Mouse (Mus musculus) limb, embryonic 10.5 days (tissue): ENCODE data around the gene Renbp. TPM values are rescaled to one million over a fixed set of nuclear protein-coding genes. Genes with fewer than 3 reads are reported as not detected.

Source experiments
- DNase-seq: peaks from one replicate; pipeline ENCODE4 v3.0.0-alpha.2; 2017; ENCODE audit warnings: low spot score
- H3K27ac ChIP-seq: fragments of 300-500 bp; sonication (generic); 2 replicates; pipeline ENCODE4 v1.5.1; 2016; ENCODE audit warnings: mild to moderate bottlenecking
- H3K27me3 ChIP-seq: fragments of 300-500 bp; sonication (generic); 2 replicates; pipeline ENCODE4 v1.6.1; 2016; ENCODE audit warnings: low read depth, mild to moderate bottlenecking; ENCODE audit not compliant: poor library complexity, severe bottlenecking
- H3K36me3 ChIP-seq: fragments of 300-500 bp; sonication (generic); 2 replicates; pipeline ENCODE4 v1.6.1; 2016; ENCODE audit warnings: mild to moderate bottlenecking, moderate library complexity
- H3K4me1 ChIP-seq: fragments of 300-500 bp; sonication (generic); 2 replicates; pipeline ENCODE4 v1.6.1; 2016
- H3K4me3 ChIP-seq: fragments of 300-500 bp; sonication (generic); 2 replicates; pipeline ENCODE4 v1.5.1; 2016; ENCODE audit warnings: mild to moderate bottlenecking, moderate library complexity
- H3K9me3 ChIP-seq: fragments of 300-500 bp; sonication (generic); replicated peaks from 2 replicates; pipeline ENCODE4 v1.6.1; 2016; ENCODE audit warnings: mild to moderate bottlenecking
- WGBS: fragments of 180-500 bp; shearing (Covaris S2); methylation state at CpG from one replicate; pipeline ENCODE4 v1.1.7; 2016; 5-methylcytosine and 5-hydroxymethylcytosine counted together
- polyA plus RNA-seq: library from polyadenylated mRNA; unstranded; fragments of >200 nt; fragmentation: Nextera tagmentation; extraction: Ambion mirVana; gene quantifications from 2 replicates; pipeline ENCODE4 v1.2.1, GENCODE M21; 2016

Renbp gene
- polyA plus RNA-seq: 11.2 and 13.7 TPM in 2 replicates

- DNase-seq: peak; percentile 41
- WGBS: 36% methylated on average over 17 of the region's 17 CpGs
- H3K9me3 ChIP-seq: no peaks in the 10 kb centered on the region
- peaks cover 14% of the 10 kb centered on the region; the same call in 1 of the 2 replicates for H3K27me3 ChIP-seq
- H3K36me3 ChIP-seq: no peaks in the 10 kb centered on the region
- H3K4me1 ChIP-seq: no peaks in the 10 kb centered on the region
- H3K4me3 ChIP-seq: peak within 1 kb of the TSS; percentile 31
- no peak within 1 kb of the TSS for H3K27ac ChIP-seq
Observed at GRCm38 (mm10) chrX:73930402-73931062, at the start of gene Renbp. Gene Renbp (minus strand): TSS chrX:73930850.

- no peaks in the 10 kb centered on the region for H3K9me3 ChIP-seq
- no peak for DNase-seq
- peaks cover 34% of the 10 kb centered on the region; the same call in 1 of the 2 replicates for H3K27me3 ChIP-seq
- no peak overlapping the region for H3K4me3 ChIP-seq
- no peak overlapping the region for H3K27ac ChIP-seq
- no peaks in the 10 kb centered on the region for H3K4me1 ChIP-seq
- H3K36me3 ChIP-seq: no peaks in the 10 kb centered on the region
- 78% methylated on average over 1 of the region's 1 CpGs for WGBS
Observed at GRCm38 (mm10) chrX:73977783-73978182, 47.1 kb upstream of the Renbp start.

GRCm38 (mm10) chrX:73976283-73976682 is 45.6 kb upstream of the Renbp start:
- H3K36me3 ChIP-seq: no peaks in the 10 kb centered on the region
- no peak overlapping the region for H3K4me3 ChIP-seq

GRCm38 (mm10) chrX:73972774-73973173 is 42.1 kb upstream of the Renbp start:
- no peak overlapping the region for H3K27ac ChIP-seq
- WGBS: 84% methylated on average over 4 of the region's 4 CpGs
- no peaks in the 10 kb centered on the region for H3K9me3 ChIP-seq
- peaks cover 34% of the 10 kb centered on the region for H3K27me3 ChIP-seq
- no peak overlapping the region for H3K4me3 ChIP-seq
- H3K4me1 ChIP-seq: no peaks in the 10 kb centered on the region
- DNase-seq: no peak
- H3K36me3 ChIP-seq: no peaks in the 10 kb centered on the region

More at GRCm38 (mm10) chrX:73976283-73976682, 45.6 kb upstream of the Renbp start:
- WGBS: 89% methylated on average over 2 of the region's 2 CpGs
- no peak for DNase-seq
- Histone ChIP-seq H3K27me3 (peaks cover 34% of the 10 kb centered on the region; the same call in 1 of the 2 replicates), H3K27ac (no peak overlapping the region), H3K9me3 (no peaks in the 10 kb centered on the region), H3K4me1 (no peaks in the 10 kb centered on the region)

- no peak overlapping the region for H3K27ac ChIP-seq
- no peaks in the 10 kb centered on the region for H3K9me3 ChIP-seq
- peaks cover 50% of the 10 kb centered on the region for H3K27me3 ChIP-seq
- H3K36me3 ChIP-seq: no peaks in the 10 kb centered on the region
- no peak for DNase-seq
- H3K4me3 ChIP-seq: no peak overlapping the region
- no peaks in the 10 kb centered on the region for H3K4me1 ChIP-seq
Observed at GRCm38 (mm10) chrX:73970781-73971180, 40.1 kb upstream of the Renbp start.

- Histone ChIP-seq H3K9me3 (no peaks in the 10 kb centered on the region), H3K4me3 (no peak overlapping the region), H3K27ac (no peak overlapping the region), H3K36me3 (no peaks in the 10 kb centered on the region), H3K4me1 (no peaks in the 10 kb centered on the region), H3K27me3 (peaks cover 54% of the 10 kb centered on the region)
- no peak for DNase-seq
- 85% methylated on average over 2 of the region's 2 CpGs for WGBS
Observed at GRCm38 (mm10) chrX:73969729-73970128, 39.1 kb upstream of the Renbp start.

GRCm38 (mm10) chrX:73969167-73969566 is 38.5 kb upstream of the Renbp start:
- H3K4me3 ChIP-seq: no peak overlapping the region
- peaks cover 57% of the 10 kb centered on the region for H3K27me3 ChIP-seq
- H3K27ac ChIP-seq: no peak overlapping the region
- H3K4me1 ChIP-seq: peaks cover 5% of the 10 kb centered on the region
- DNase-seq: no peak
- H3K36me3 ChIP-seq: peaks cover 4% of the 10 kb centered on the region
- no peaks in the 10 kb centered on the region for H3K9me3 ChIP-seq
- 88% methylated on average over 1 of the region's 1 CpGs for WGBS

GRCm38 (mm10) chrX:73967177-73968075 is 36.8 kb upstream of the Renbp start:
- Histone ChIP-seq H3K4me3 (peak overlapping the region; percentile 66), H3K27me3 (peaks cover 62% of the 10 kb centered on the region), H3K4me1 (peaks cover 10% of the 10 kb centered on the region), H3K9me3 (no peaks in the 10 kb centered on the region), H3K36me3 (peaks cover 19% of the 10 kb centered on the region), H3K27ac (peak overlapping the region; percentile 95)
- WGBS: 10% methylated on average over 60 of the region's 60 CpGs
- DNase-seq: peak; percentile 85

GRCm38 (mm10) chrX:73966248-73967176 is 35.9 kb upstream of the Renbp start, which contains the start of gene Hcfc1:
Gene Hcfc1 (minus strand): TSS chrX:73966357.
- peak; percentile 86 for DNase-seq
- H3K4me3 ChIP-seq: peak within 1 kb of the TSS; percentile 66
- peaks cover 71% of the 10 kb centered on the region for H3K27me3 ChIP-seq
- H3K36me3 ChIP-seq: peaks cover 29% of the 10 kb centered on the region
- H3K27ac ChIP-seq: peak within 1 kb of the TSS; percentile 95
- WGBS: 12% methylated on average over 58 of the region's 58 CpGs
- no peaks in the 10 kb centered on the region for H3K9me3 ChIP-seq
- H3K4me1 ChIP-seq: peaks cover 10% of the 10 kb centered on the region

- H3K27ac ChIP-seq: peak overlapping the region; percentile 95
- peaks cover 41% of the 10 kb centered on the region for H3K36me3 ChIP-seq
- 8% methylated on average over 20 of the region's 20 CpGs for WGBS
- peak overlapping the region; percentile 66 for H3K4me3 ChIP-seq
- H3K27me3 ChIP-seq: peaks cover 82% of the 10 kb centered on the region
- DNase-seq: peak; percentile 43
- no peaks in the 10 kb centered on the region for H3K9me3 ChIP-seq
- H3K4me1 ChIP-seq: peaks cover 10% of the 10 kb centered on the region
Observed at GRCm38 (mm10) chrX:73965307-73965706, 34.7 kb upstream of the Renbp start.

- 40% methylated on average over 3 of the region's 3 CpGs for WGBS
- H3K36me3 ChIP-seq: peaks cover 50% of the 10 kb centered on the region
- no peak for DNase-seq
Observed at GRCm38 (mm10) chrX:73964363-73964762, 33.7 kb upstream of the Renbp start.

GRCm38 (mm10) chrX:73954988-73955387 is 24.3 kb upstream of the Renbp start:
- no peaks in the 10 kb centered on the region for H3K4me1 ChIP-seq
- no peak overlapping the region for H3K27ac ChIP-seq
- H3K27me3 ChIP-seq: peaks cover 32% of the 10 kb centered on the region
- DNase-seq: no peak
- peaks cover 100% of the 10 kb centered on the region for H3K36me3 ChIP-seq
- WGBS: 91% methylated on average over 6 of the region's 6 CpGs
- H3K4me3 ChIP-seq: no peak overlapping the region
- no peaks in the 10 kb centered on the region for H3K9me3 ChIP-seq

More at GRCm38 (mm10) chrX:73964363-73964762, 33.7 kb upstream of the Renbp start:
- H3K9me3 ChIP-seq: no peaks in the 10 kb centered on the region
- peaks cover 10% of the 10 kb centered on the region for H3K4me1 ChIP-seq
- H3K27me3 ChIP-seq: peaks cover 91% of the 10 kb centered on the region
- H3K27ac ChIP-seq: 0 out of 2 replicates have a peak overlapping the region, but pooled peaks have one; percentile 95
- H3K4me3 ChIP-seq: peak overlapping the region; percentile 66
